Mouse (Mus musculus): ENCODE measurements at regions not wholly inside any gene's neighbourhood (a gene's known extent, or its start where the extent isn't known, plus 50 kb on each side); places are given as distances from the start of the nearest gene placed in this dataset.

- in situ Hi-C loops (cut with MboI, MseI), result no loop called here
These were observed 54.0 kb downstream of the Kcna5 start for GRCm38 (mm10) chr6:126481257-126481656.

GRCm38 (mm10) chr6:126477506-126477905, 57.7 kb downstream of the Kcna5 start:
- in situ Hi-C loops (cut with MboI, MseI), result loop anchor here (10.0 kb wide), 1 partner anchor 313 kb away; the partner anchor contains the start of gene Ntf3

DNA sequence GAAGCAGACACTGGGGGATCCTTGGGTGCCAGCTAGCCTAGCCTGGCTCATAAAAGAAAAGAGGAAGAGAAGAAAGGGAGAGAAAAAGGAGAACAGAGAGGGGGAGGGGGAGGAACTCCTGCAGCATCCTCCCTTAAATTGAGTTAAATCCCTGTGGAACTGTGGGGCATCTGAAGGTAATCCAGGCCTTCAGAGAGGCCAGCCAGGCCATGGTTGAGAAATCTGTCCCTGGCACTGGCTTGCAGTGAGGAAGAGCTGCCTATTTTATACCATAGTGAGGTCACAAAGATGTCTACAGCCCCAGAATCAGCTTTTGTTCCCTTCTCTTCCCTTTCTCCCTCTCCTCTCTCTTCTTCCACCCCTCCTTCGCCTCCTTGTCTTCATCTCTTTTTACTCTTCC, 58.5 kb downstream of the Kcna5 start:
- in situ Hi-C loops (cut with MboI, MseI), result loop anchor here (10.0 kb wide), 1 partner anchor 312 kb away; the partner anchor contains the start of gene Ntf3

DNA sequence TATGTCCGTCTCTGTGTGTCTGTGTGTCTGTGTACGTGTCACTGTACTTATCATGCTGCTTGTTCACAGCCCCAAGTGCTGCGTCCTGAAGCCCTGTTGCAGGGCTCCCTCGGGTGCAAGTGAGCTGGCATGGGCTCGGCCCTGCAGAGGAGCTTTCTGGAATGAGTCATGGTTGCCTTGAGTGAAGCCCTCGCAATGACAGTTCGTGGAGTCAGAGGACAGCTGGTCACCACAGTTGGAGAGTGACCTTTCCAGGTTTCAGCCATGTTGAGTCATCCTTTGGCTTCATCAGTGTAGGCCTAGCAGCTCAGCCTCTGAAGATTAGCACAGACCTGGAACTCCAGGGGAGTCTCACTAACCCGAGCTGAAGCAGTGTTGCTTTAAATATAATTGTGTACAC, 59.7 kb downstream of the Kcna5 start:
- in situ Hi-C loops (cut with MboI, MseI), result loop anchor here (10.0 kb wide), 1 partner anchor 311 kb away; the partner anchor contains the start of gene Ntf3

DNA sequence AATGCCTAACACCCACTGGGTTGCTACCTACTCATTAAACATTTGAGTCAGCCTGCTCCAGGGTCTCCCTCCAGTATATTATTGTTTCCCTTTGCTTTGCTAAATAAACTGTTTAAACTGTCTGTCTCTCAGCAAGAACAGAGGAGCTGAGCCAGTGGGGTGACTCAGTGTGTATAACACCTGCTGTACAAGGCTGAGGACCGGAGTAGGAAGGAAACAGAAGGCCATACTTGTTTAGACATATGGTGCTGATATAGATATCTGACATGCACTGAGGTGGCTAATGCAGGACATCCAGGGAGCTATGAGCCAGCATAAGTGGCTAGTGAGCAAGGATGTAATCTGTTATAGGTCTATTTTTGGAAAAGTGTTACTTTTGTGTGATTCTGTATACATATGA, 81.5 kb downstream of the Kcna5 start:
- in situ Hi-C loops (cut with MboI, MseI), result no loop called here

DNA sequence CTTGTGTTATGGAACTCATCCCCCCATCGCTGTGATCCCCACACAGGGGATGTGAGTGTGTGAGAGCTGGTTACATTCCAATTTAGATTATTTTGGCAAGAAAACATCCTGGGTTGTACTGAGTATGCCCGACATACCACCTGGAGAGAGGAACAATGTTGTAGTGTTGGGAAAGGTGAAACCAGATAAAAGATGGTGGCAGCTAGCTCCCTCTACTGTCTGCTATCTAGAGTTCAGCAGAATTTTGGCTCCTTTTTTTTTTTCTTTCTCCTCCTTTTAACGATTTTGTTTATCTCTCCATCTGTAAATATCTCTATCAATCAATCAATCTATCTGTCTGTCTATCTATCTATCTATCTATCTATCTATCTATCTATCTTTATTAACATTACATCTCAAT, 89.7 kb downstream of the Kcna5 start:
- in situ Hi-C loops (cut with MboI, MseI), result no loop called here

GRCm38 (mm10) chr6:126440254-126440653, 95.0 kb downstream of the Kcna5 start:
- in situ Hi-C loops (cut with MboI, MseI), result no loop called here

DNA sequence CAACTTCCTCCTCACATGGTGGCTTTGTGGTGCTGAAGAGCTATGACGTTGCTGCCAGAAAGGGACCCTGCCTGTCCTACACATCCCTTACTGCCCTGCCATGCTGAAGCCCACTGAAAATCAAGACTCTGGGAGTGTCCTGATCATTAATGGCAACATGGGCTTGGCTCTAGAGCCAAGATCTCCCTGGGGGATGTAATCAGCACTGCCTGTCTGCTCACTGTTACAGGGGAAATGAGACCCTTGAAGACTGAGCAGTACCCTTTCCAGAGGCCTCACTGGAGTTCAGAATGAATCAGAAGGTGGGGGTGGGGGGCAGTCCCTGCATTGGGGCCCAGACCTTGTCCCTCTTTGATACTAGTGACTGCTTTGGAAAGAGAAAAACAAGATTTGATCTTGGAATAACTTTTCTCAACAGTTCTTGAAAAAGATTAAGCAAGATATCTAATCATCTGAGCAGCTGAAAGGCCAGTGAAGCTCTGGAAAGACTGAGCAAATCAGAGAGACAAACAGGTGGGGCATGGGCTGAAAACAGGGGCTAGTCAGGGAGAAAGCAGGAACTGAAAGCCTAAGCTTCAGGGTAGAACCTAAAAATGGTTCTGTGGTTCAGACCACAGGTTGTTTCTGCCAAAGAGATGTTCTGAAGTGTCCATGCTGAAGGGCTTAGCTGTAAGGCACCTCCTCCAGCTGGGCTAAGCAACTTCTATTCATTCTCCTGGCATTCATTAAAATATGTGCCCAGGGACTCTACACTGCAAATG, 97.1 kb downstream of the Kcna5 start:
- in situ Hi-C loops (cut with MboI, MseI), result no loop called here

DNA sequence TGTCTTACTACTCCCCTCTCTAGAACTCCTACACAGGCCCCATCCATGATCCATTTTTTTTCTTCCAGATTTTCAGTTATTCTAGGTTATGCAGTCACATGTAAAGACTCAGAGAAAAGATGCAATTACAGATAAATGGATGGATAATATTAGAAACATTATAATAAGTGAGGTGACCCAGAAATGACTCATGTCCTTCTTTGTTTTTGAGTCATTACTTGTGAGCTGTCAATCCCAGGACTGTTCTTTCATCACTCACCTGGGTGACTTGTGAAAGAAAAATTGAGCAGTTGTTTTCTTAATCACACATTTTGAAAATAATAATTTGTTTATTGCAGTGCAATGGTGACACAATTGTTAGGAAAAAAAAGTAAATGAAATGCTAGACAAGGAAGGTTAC, 108.0 kb downstream of the Kcna5 start:
- in situ Hi-C loops (cut with MboI, MseI), result no loop called here

DNA sequence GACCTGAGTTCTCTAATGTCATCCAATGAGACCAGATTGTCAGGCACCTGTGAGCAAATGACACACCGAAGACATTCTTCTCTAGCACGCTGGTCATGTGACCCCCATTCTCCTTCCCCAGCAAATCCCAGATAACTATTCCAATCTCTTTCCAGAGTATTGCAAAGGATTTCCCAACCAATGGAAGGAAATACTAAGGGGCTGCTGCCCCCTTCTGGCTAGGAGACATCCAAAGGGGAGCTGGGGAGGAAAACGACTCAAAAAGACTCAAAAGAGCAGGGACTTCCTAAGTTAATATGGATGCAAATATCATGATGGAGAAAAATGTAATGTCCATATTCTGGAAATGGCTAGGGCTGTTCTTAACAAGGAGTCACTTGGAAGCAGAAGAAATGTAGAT, 129.5 kb downstream of the Kcna5 start:
- in situ Hi-C loops (cut with MboI, MseI), result no loop called here

DNA sequence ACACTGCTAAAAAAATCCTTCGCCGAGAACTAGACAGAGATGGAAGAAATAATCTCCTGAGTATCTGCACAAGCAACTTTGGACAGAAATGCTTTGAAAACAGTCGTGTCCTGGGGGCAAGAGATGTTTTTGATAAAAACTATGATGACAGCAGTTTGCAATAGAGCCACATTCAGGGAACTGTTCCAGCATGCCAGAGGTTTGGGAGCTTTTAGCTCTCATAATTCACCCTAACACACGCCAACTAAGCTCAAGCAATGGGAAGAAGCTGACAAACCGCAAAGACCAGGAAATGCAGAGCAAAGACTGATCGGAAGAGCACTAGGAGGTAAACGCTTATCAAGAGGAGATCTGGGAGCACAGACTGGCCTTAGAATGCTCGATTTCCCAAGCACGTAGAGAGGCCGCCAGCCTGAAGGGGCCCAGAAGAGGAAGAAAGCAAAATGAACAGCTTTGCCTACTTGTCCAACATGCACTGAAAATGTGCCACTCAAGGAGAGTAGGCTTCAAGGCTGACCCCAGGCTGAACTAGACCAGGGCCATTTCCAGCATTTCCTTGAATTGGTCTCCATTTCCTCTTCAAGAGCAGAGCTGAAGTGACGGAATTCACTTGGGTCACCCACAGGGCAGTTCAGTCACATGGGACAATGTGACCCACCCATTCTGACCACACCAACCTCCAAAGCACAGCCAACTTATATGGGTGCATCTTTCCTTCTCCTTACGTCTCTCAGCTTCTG, 130.7 kb downstream of the Kcna5 start:
- in situ Hi-C loops (cut with MboI, MseI), result no loop called here

DNA sequence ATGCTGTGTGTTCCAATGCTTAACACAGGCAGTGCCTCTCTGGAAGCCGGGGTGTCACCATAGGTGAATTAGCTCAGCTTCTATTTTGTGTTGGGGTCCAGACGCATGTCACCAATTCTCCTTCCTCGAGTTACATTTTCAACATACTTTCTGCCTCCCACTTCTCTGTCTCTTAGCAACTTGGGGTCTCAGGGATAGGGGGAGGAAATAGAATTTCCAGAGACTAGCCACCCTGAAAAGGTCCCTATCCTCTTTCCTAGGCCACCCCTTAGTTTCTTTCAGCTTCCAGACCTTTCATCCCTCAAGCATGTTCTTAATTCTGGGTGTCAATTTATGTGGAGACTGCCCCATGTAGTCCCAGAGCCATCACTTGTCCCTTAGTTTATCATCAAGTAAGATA, 135.6 kb downstream of the Kcna5 start:
- in situ Hi-C loops (cut with MboI, MseI), result no loop called here

DNA sequence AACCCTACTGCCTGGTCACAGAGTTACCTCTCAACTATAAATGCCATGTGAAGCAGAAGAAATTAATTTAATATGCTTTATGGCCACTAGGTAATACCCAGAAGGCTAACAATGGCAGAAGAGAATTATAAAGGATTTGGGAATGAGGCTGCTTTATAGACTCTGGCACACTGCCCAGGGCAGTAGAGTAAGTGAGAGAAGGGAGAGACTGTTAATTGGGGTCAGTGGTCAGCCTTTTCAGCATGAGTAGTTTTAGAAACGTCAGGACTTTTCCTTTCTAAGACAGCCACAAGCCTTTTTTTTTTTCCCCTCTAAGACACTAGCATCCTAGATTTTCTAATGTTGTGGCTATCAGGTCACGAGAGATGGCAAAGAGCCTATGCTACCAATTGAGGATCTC, 136.6 kb downstream of the Kcna5 start:
- in situ Hi-C loops (cut with MboI, MseI), result no loop called here

- in situ Hi-C loops (cut with MboI, MseI), result no loop called here
These were observed 140.2 kb downstream of the Kcna5 start for GRCm38 (mm10) chr6:126395015-126395414.

GRCm38 (mm10) chr6:126394111-126394809, 141.0 kb downstream of the Kcna5 start:
- in situ Hi-C loops (cut with MboI, MseI), result no loop called here

GRCm38 (mm10) chr6:126384210-126385012, 150.8 kb downstream of the Kcna5 start:
- in situ Hi-C loops (cut with MboI, MseI), result no loop called here

DNA sequence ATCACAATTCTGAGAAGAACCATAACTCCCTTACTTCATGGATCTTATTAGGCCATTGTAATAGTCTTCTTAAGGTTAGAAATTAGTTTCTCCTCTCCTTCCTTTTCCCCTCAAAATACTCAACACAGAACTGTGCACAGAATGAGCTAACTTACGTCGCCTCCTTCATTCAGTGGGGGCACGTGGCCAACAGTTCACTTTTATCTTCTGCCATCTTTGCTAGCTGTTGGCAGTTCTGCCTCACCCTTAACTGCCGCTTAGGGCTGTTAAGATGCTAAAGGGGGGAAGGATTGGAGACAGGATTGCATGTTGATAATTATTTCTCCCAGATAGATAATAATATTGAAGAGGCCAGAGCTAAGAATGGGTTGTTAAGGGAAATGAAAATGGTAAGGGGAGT, 158.0 kb downstream of the Kcna5 start:
- in situ Hi-C loops (cut with MboI, MseI), result no loop called here

GRCm38 (mm10) chr6:126374970-126375620, 160.1 kb downstream of the Kcna5 start:
- in situ Hi-C loops (cut with MboI, MseI), result no loop called here

DNA sequence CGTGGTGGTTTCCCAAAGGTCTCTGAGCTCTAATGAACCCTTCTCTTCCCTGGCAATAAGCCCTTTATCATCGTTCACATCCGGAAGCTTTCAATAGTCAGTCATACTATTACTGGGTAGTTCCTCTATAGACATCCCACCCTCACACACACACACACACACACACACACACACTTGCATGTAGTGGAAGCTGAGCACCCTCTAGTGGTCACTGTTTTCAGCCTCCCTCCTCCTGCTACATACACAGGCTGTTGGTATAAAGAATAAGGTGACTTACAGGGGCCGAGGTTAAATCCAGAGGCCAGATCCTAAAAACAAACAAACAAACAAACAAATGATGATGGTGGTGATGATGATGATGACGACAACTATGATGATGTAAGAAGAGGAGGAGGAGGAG, 163.2 kb downstream of the Kcna5 start:
- in situ Hi-C loops (cut with MboI, MseI), result no loop called here

GRCm38 (mm10) chr6:126371489-126371888, 163.7 kb downstream of the Kcna5 start:
- in situ Hi-C loops (cut with MboI, MseI), result no loop called here

- in situ Hi-C loops (cut with MboI, MseI), result no loop called here
These were observed 169.7 kb downstream of the Kcna5 start for GRCm38 (mm10) chr6:126365495-126365894.

Data from T-helper 1 cell (primary cell).